Mouse (Mus musculus): ENCODE measurements around the gene Tas1r1. TPM values are rescaled to one million over a fixed set of nuclear protein-coding genes. Genes with fewer than 3 reads are reported as not detected.

Tas1r1 gene
- not detected for total RNA-seq (2023)

DNA sequence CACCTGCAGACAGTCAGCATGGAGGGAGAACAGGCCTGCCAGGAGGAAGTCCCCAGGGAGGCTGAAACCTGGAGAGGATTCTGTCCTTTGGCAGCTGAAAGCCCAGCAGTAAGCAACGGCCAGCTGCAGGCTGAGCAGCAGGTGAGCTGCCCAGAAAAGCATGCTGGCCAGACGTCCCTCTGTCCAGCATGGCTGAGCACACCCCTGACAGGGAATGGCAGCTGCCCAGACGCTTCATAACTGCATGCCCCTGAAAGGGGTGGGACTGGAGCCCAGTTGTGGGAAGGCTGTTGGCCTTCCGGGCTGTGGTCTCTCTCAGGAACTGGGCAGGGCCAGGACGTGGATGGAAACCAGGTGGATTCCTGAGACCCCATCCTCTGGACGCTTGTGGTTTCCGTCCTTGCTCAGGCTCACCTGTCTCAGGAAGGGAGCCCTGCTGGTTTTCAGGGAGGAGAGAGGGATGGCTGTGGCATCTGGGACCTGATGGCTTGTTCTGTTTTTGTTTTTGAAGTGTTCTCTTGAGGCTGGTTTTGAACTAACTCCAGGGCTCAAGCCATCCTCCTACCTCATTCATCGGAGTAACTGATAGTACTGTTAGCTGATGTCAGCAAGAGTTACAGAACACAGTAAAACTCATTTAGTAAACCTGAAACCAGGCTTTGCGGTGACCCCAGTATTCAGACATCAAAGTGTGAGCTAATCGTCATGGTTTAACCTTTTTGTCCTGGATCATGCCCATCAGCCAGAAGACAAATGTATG is at the start of gene Tas1r1:
Gene Tas1r1, minus strand, starts transcription at position 344 of the 760 bp plus-strand sequence.

DNA sequence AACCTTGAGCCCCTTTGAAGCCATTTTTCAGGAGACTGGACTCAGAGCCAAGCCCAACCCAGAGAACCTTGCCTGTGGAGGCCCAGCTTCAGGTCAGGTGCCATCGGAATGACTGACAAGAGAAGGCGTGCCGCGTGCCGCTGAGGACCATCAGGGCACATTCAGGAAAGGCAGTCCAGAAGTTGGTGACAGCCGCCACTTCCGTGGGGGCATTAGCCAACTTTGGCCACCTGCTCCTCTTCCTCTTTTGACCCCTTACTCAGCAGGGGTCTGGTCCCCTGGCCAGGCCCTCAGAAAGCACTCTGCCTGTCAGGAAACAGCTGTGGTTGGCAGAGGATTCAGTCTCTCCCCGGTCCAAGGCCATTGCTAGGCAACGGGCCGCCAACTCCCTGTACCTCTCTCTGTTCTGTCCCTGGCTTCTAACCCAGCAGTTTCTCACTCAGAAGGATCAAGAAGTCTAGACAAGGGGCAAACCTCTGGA is 33.8 kb upstream of the Tas1r1 start, which contains the start of gene Plekhg5:
Gene Plekhg5, plus strand, starts transcription at position 378 of the 481 bp plus-strand sequence.

DNA sequence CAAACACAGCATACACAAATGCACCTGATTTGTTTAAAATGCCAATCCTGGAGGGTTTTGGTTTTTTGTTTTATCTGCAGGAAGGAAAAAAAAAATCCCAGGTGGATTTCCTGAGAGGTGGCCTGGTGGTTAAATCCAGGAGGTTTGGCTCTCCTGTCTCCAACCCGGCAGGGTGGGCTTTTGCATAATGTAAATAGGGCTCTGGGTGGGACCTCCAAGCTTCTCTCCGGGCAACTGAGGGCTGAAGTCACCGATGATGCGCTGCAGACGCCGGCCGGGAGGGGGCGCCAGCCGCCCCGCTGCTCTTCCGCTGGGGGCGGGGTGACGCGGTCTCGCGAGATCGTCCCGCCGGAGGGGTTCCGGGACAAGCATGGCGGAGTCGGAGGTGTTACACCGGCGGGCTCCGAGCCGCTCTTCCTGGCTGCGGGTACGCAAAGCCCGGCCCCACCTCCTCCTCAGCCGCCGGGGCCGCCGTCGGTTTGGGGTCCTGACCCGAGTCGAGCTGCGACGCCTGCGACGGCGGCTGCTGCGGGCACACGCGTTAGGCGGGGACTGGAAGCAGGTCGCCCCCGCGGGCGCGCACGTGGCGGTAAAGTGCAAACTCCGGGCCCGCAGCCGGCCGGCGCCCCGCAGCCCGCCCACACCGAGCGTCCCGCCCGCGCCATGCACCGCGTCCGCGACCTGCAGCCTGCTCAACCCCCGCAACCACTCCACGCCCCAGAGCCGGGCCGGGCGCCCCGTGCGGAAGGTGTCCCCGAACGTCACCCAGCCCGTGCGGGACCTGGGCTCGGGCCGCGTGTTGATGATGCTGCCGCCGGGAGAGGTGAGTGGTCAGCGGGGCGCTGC is 840 bp upstream of the Tas1r1 start, which contains the start of gene Nol9:
Gene Nol9, plus strand, starts transcription at position 337 of the 846 bp plus-strand sequence.

DNA sequence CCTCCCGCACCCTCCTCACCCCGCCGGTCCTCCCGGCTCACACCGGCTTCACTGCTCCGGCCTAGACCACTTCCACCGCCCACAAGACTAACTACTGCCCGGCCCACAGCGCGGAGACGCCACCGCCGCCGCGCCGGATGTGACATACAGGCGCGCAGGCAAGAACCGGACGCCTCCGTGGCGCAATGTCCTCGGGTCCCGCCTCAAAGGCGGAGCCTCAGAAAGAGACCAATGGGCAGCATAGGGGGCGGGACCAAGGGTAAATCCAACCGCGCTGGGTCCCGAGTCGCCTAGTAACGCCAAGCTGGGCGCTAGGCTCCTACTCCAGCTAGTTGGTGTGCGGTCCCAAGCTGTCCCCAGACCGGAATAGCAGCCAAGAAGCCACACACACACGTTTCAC is 10.8 kb downstream of the Tas1r1 start, which contains the start of gene Zbtb48:
Gene Zbtb48, minus strand, starts transcription at position 148 of the 400 bp plus-strand sequence.

DNA sequence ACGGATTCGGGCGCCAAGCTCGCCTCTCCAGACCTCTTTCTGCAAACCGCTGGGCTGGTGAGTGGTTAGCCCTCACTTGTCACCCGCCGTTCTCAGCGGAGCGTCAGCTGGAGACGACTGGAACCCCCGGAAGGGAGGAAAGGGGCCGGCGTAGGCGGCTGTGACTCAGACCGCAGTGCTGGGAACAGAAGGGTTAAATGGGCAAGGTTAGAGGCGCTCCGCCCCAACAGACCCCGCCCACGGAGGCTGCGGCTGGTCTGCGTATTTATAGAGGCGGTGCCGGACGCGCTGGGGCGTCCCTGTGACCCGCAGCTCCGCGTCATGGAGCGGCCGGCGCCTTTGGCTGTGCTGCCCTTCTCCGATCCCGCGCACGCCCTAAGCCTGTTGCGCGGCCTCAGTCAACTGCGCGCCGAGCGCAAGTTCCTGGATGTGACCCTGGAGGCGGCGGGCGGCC is 29.7 kb downstream of the Tas1r1 start, which contains the start of gene Klhl21:
Gene Klhl21, plus strand, starts transcription at position 182 of the 454 bp plus-strand sequence.

DNA sequence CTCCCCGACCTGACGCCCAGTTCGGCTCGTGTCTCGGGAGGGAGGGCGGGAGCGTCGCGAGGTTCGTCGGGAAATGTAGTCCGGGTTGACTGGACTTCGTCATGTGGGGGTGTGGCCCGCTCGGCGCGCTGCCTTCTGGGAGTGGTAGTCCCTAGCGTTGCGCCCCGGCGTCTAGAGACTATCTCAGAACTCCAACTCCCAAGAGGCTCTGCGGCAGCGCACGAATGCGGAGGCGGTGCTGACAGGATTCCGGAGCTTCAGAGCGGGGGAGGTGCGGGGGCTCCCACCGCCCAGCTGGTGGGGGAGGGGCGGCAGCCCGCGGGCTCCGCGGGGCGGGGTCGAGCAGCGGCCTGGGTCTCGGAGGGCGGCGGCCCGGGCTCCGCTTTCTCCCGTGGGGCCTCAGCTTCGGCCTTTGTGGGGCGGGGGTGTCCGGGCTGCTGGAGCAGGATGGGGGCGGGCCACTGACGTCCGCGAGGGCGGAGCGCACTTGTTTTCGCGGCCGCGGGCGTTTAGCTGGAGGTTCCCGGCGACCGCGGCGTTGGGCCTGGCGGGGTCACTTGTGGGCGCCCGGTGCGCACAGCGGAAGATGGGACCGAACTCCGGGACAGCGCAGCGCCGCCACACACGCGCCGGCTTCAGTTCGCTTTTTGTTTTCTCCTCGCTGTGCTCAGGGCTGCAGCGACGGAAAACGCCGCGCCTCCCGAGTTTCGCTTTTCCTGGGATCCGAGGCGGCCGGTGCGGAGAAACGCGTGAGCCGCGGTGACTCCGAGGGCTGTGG is 42.0 kb downstream of the Tas1r1 start, which contains the start of gene Phf13:
Gene Phf13, minus strand, starts transcription at position 86 of the 778 bp plus-strand sequence.

DNA sequence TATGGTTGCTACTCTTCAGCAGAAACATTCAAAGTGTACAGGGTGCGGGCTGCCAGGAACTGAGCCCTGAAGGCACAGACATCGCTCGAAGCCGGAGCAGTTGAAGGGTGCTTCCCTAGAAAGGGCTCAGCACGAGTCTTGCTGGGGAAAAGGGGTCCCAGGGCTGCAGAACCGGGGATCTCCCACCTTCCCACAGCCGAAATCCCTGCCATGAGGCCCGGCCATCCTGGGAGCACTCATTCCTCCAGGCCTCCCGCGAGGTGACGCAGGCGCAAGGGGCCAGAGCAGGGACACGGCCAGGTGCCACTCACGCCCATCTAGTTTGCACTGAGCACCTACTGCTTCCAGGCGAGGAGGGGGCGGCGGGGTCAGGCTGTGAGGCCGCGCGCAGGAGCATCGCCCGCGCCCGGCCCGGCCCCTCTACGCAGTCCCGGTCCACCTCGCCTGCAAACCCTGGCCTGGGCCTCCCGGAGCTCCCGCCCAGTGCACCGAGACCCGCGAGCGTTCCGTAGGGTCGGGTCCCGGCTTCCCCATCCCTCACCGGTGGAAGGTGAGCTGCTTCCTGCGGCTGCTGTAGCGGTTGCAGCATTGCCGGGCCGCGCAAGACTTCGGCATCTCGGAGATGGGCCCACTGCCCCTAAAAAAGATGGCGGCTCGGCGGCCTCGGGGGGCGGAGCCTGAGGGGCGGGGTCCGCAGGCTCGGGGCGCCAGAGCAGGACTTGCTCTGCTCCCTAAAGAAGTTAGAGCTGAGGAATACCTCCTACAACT is 49.8 kb downstream of the Tas1r1 start, which contains the start of gene Thap3:
Gene Thap3, minus strand, starts transcription at position 656 of the 768 bp plus-strand sequence.

Other genes with a start within 250 kb of the Tas1r1 start
- gene Camta1, start 176.7 kb downstream of the Tas1r1 start, total RNA-seq (2023), result 53.2 TPM
- gene Dnajc11, start 104.9 kb downstream of the Tas1r1 start, total RNA-seq (2023), result 52.0 TPM
- gene Thap3, start 49.6 kb downstream of the Tas1r1 start, total RNA-seq (2023), result 39.3 TPM
- 6.7 TPM for gene Phf13, start 42.3 kb downstream of the Tas1r1 start, total RNA-seq (2023)
- gene Klhl21, start 29.8 kb downstream of the Tas1r1 start, total RNA-seq (2023), result 26.0 TPM
- gene Zbtb48, start 10.9 kb downstream of the Tas1r1 start, total RNA-seq (2023), result 19.7 TPM
- gene Nol9, start 753 bp upstream of the Tas1r1 start, total RNA-seq (2023), result 43.3 TPM
- gene Plekhg5, start 33.9 kb upstream of the Tas1r1 start, total RNA-seq (2023), result 2.4 TPM
- gene Tnfrsf25, start 77.4 kb upstream of the Tas1r1 start, total RNA-seq (2023), result 9.0 TPM
- 0.64 TPM for gene Espn, start 113.8 kb upstream of the Tas1r1 start, total RNA-seq (2023)
- gene Hes2, start 120.3 kb upstream of the Tas1r1 start, total RNA-seq (2023), result not detected
- gene Acot7, start 139.6 kb upstream of the Tas1r1 start, total RNA-seq (2023), result 11.1 TPM
- gene Gpr153, start 235.7 kb upstream of the Tas1r1 start, total RNA-seq (2023), result 0.58 TPM